ENCODE assay signal across 8 mouse cellular contexts in genomic region chr1:165660774-165661173, GRCm38 (mm10). TPM values are rescaled to one million over a fixed set of nuclear protein-coding genes. Genes with fewer than 3 reads are reported as not detected.
DNase-seq lines count a peak whose midpoint lies in the region.

No protein-coding gene starts in this region.

- peak; percentile 47 for DNase-seq in adrenal gland, adult 2 months
- no peak for DNase-seq in adrenal gland, postnatal 4 days (ENCODE audit: low spot score in 2 of 2)
- DNase-seq in CD4-positive, CD25-positive, alpha-beta regulatory T cell, adult 2 months (ENCODE audit: low read depth, low spot score), result peak; percentile 75
- peak; percentile 34 to 73 for DNase-seq in cerebellum, postnatal 36 days
- DNase-seq in heart, postnatal 14 days, result peak; percentile 54 to 79
- peak; percentile 82 for DNase-seq in layer of hippocampus, adult 11-12 months (ENCODE audit: low spot score)
- DNase-seq in lung, postnatal 25 days (ENCODE audit: low spot score), result peak; percentile 69
- peak; percentile 67 for DNase-seq in retina, postnatal 7 days (ENCODE audit: low read depth, low spot score)

- intact Hi-C loops in heart, postnatal 14 days (cut with DNase I), result loop anchor here (1.0 to 10.0 kb wide), 4 partner anchors 18 to 334 kb away; no protein-coding TSS in a partner anchor

RNA-seq across cellular contexts. Expression of gene Mpzl1, which starts 26.4 kb away (rescaled TPM):
- total RNA-seq in adrenal gland, adult 2 months (2021), result 10 to 100 TPM; 14.1 to 21.5 TPM
- polyA plus RNA-seq in adrenal gland, adult 2 months (2012; rRNA removed), result 12.8 and 12.9 TPM in 2 replicates
- 10 to 100 TPM; 81.1 to 82.7 TPM for total RNA-seq in adrenal gland, postnatal 4 days (2021)
- 10 to 100 TPM; 33.3 to 34.1 TPM for total RNA-seq in heart, postnatal 14 days (2021)

RNA-seq across cellular contexts. Expression of gene Rcsd1, which starts 48.8 kb away (rescaled TPM):
- 10 to 100 TPM; 13.5 to 16.0 TPM for total RNA-seq in adrenal gland, adult 2 months (2021)
- 4.4 and 4.9 TPM in 2 replicates for polyA plus RNA-seq in adrenal gland, adult 2 months (2012; rRNA removed)
- 10 to 100 TPM; 29.5 to 31.9 TPM for total RNA-seq in adrenal gland, postnatal 4 days (2021)
- 100 to 1,000 TPM; 103 to 109 TPM for total RNA-seq in heart, postnatal 14 days (2021)

Comparison
In these comparisons a context has a peak if more than half of its experiments do, and no peak if none do; other contexts are left out.
1. DNase-seq: peak in adrenal gland, adult 2 months (single experiment), CD4-positive, CD25-positive, alpha-beta regulatory T cell, adult 2 months (single experiment), cerebellum, postnatal 36 days (2 of 2), heart, postnatal 14 days (2 of 2), layer of hippocampus, adult 11-12 months (single experiment), lung, postnatal 25 days (single experiment) and retina, postnatal 7 days (single experiment); none in adrenal gland, postnatal 4 days (0 of 2).